Mouse (Mus musculus): ENCODE data around the gene Vdr. TPM values are rescaled to one million over a fixed set of nuclear protein-coding genes. Genes with fewer than 3 reads are reported as not detected.
A peak's percentile ranks its signal among the peaks of the same experiment; 100 is the strongest.

Gene Vdr
- polyA plus RNA-seq, 1 experiment from 2014 or later, result 47.9 TPM

- ChIA-PET POLR2A (interaction anchor here (0.8 to 3.4 kb wide), 11 partner anchors 8 to 51 kb away, joined by 3 to 43 read pairs (median 6); no protein-coding TSS in a partner anchor), CTCF (interaction anchor here (2.0 to 3.1 kb wide), 5 partner anchors 9 to 46 kb away, joined by 6 to 25 read pairs (median 13); no protein-coding TSS in a partner anchor)
- no peak for TF ChIP-seq CTCF (IDR thresholded peaks at IDR 0.05)
- DNase-seq (ENCODE audit: low read depth, low spot score) (no peak), ATAC-seq (peak; percentile 2)
- in situ Hi-C loops (cut with MboI; ENCODE audit: low pct_unique_long_range_greater_than_20kb), result no loop called here
- H3K27me3 ChIP-seq, result no peaks in the 10 kb centered on the region
These were observed 80.1 kb downstream of the Vdr start for GRCm38 (mm10) chr15:97830253-97830787.

- in situ Hi-C loops (cut with MboI; ENCODE audit: low pct_unique_long_range_greater_than_20kb), result no loop called here
- DNase-seq (ENCODE audit: low read depth, low spot score) (no peak), ATAC-seq (no peak)
- TF ChIP-seq CTCF (IDR thresholded peaks at IDR 0.05), result no peak
- POLR2A ChIA-PET, result interaction anchor here (0.8 to 3.4 kb wide), 14 partner anchors 8 to 45 kb away, joined by 3 to 43 read pairs (median 5); partner anchors contain the start of gene Hdac7
- CTCF ChIA-PET, result interaction anchor here (0.9 to 3.1 kb wide), 16 partner anchors 8 to 134 kb away, joined by 3 to 25 read pairs (median 6); partner anchors contain the start of gene Tmem106c
- H3K27me3 ChIP-seq, result no peaks in the 10 kb centered on the region
These were observed 81.0 kb downstream of the Vdr start for GRCm38 (mm10) chr15:97829432-97829831.

GRCm38 (mm10) chr15:97828901-97829338 is 81.5 kb downstream of the Vdr start:
- ChIA-PET CTCF (interaction anchor here (0.9 to 3.1 kb wide), 16 partner anchors 8 to 135 kb away, joined by 3 to 25 read pairs (median 6); partner anchors contain the start of gene Tmem106c), POLR2A (interaction anchor here (1.0 to 3.4 kb wide), 10 partner anchors 8 to 41 kb away, joined by 3 to 43 read pairs (median 8); partner anchors contain the start of gene Hdac7)
- no peak for TF ChIP-seq CTCF (IDR thresholded peaks at IDR 0.05)
- DNase-seq (ENCODE audit: low read depth, low spot score), result no peak
- in situ Hi-C loops (cut with MboI; ENCODE audit: low pct_unique_long_range_greater_than_20kb), result no loop called here
- no peak for ATAC-seq
- no peaks in the 10 kb centered on the region for H3K27me3 ChIP-seq

GRCm38 (mm10) chr15:97828221-97828842 is 82.1 kb downstream of the Vdr start:
- TF ChIP-seq CTCF (IDR thresholded peaks at IDR 0.05), result no peak

GRCm38 (mm10) chr15:97827401-97827800 is 83.0 kb downstream of the Vdr start:
- DNase-seq (ENCODE audit: low read depth, low spot score) (no peak), ATAC-seq (no peak)
- no peaks in the 10 kb centered on the region for H3K27me3 ChIP-seq
- POLR2A ChIA-PET, result interaction anchor here (1.0 kb wide), 1 partner anchor 15 kb away, joined by 3 read pairs; no protein-coding TSS in a partner anchor
- TF ChIP-seq CTCF (IDR thresholded peaks at IDR 0.05), result no peak
- CTCF ChIA-PET, result interaction anchor here (1.1 to 10.9 kb wide), 2 partner anchors 13 to 16 kb away, joined by 3 to 119 read pairs; partner anchors contain the start of gene Hdac7
- in situ Hi-C loops (cut with MboI; ENCODE audit: low pct_unique_long_range_greater_than_20kb), result no loop called here

More at GRCm38 (mm10) chr15:97828221-97828842, 82.1 kb downstream of the Vdr start:
- ChIA-PET CTCF (interaction anchor here (1.0 to 3.1 kb wide), 12 partner anchors 9 to 136 kb away, joined by 3 to 25 read pairs (median 7); partner anchors contain the start of gene Tmem106c), POLR2A (interaction anchor here (1.0 to 3.4 kb wide), 10 partner anchors 7 to 40 kb away, joined by 3 to 43 read pairs (median 8); partner anchors contain the start of gene Hdac7)
- no peak for DNase-seq (ENCODE audit: low read depth, low spot score)
- in situ Hi-C loops (cut with MboI; ENCODE audit: low pct_unique_long_range_greater_than_20kb), result no loop called here
- no peaks in the 10 kb centered on the region for H3K27me3 ChIP-seq
- ATAC-seq, result no peak

GRCm38 (mm10) chr15:97826588-97827261 is 83.7 kb downstream of the Vdr start:
- ATAC-seq (no peak), DNase-seq (ENCODE audit: low read depth, low spot score) (no peak)
- CTCF ChIA-PET, result interaction anchor here (0.6 to 10.9 kb wide), 6 partner anchors 14 to 43 kb away, joined by 3 to 119 read pairs (median 3); partner anchors contain the start of gene Hdac7
- H3K27me3 ChIP-seq, result no peaks in the 10 kb centered on the region
- TF ChIP-seq CTCF (IDR thresholded peaks at IDR 0.05), result no peak
- in situ Hi-C loops (cut with MboI; ENCODE audit: low pct_unique_long_range_greater_than_20kb), result no loop called here
- POLR2A ChIA-PET, result interaction anchor here (0.9 to 5.6 kb wide), 3 partner anchors 11 to 15 kb away, joined by 3 to 48 read pairs (median 3); no protein-coding TSS in a partner anchor

GRCm38 (mm10) chr15:97825941-97826587 is 84.4 kb downstream of the Vdr start:
- in situ Hi-C loops (cut with MboI; ENCODE audit: low pct_unique_long_range_greater_than_20kb), result no loop called here
- ATAC-seq, result no peak
- ChIA-PET CTCF (interaction anchor here (0.6 to 10.9 kb wide), 9 partner anchors 14 to 42 kb away, joined by 3 to 119 read pairs (median 3); partner anchors contain the start of gene Hdac7), POLR2A (interaction anchor here (0.8 to 5.6 kb wide), 6 partner anchors 11 to 17 kb away, joined by 3 to 48 read pairs (median 6); no protein-coding TSS in a partner anchor)
- no peak for TF ChIP-seq CTCF (IDR thresholded peaks at IDR 0.05)
- H3K27me3 ChIP-seq, result no peaks in the 10 kb centered on the region
- no peak for DNase-seq (ENCODE audit: low read depth, low spot score)

GRCm38 (mm10) chr15:97825071-97825940 is 85.1 kb downstream of the Vdr start:
- H3K27me3 ChIP-seq, result no peaks in the 10 kb centered on the region
- no peak for TF ChIP-seq CTCF (IDR thresholded peaks at IDR 0.05)
- POLR2A ChIA-PET, result interaction anchor here (0.6 to 5.6 kb wide), 8 partner anchors 10 to 58 kb away, joined by 3 to 48 read pairs (median 4); no protein-coding TSS in a partner anchor
- CTCF ChIA-PET, result interaction anchor here (0.7 to 10.9 kb wide), 8 partner anchors 13 to 49 kb away, joined by 3 to 119 read pairs (median 4); partner anchors contain the start of gene Hdac7
- DNase-seq (ENCODE audit: low read depth, low spot score), result no peak
- in situ Hi-C loops (cut with MboI; ENCODE audit: low pct_unique_long_range_greater_than_20kb), result no loop called here
- ATAC-seq, result peak; percentile 63
